Mouse (Mus musculus) G1E (cell line): Measurements from ENCODE around the gene Ndufv2. TPM values are rescaled to one million over a fixed set of nuclear protein-coding genes. Genes with fewer than 3 reads are reported as not detected.
"Not testable (repeated sequence)": the region's sequence is repeated elsewhere in the genome, so short reads cannot be mapped to it uniquely, and the experiment has no call there.

ENCODE experiments used
- ATAC-seq: 2 replicates; pipeline ENCODE4 v1.8.0; 2016; ENCODE audit warnings: mild to moderate bottlenecking; ENCODE audit not compliant: insufficient number of reproducible peaks, poor library complexity, low FRiP score, severe bottlenecking; ENCODE audit errors: extremely low read depth
- DNase-seq: peaks from one replicate; pipeline ENCODE4 v3.0.0; 2012; ENCODE audit warnings: low spot score
- H3K27me3 ChIP-seq: 2 replicates; pipeline ENCODE4 v1.6.1; 2012; ENCODE audit warnings: mild to moderate bottlenecking, low read length, inconsistent platforms; ENCODE audit not compliant: insufficient read depth
- H3K36me3 ChIP-seq: replicated peaks from 2 replicates; pipeline ENCODE3; 2012; ENCODE audit warnings: mild to moderate bottlenecking, inconsistent platforms
- H3K4me1 ChIP-seq: 2 replicates; pipeline ENCODE4 v1.6.1; 2012; ENCODE audit warnings: low read depth, low read length, inconsistent platforms, mixed read lengths; ENCODE audit not compliant: insufficient read depth
- H3K4me3 ChIP-seq: 2 replicates; pipeline ENCODE4 v1.5.1; 2012; ENCODE audit warnings: low read depth, mild to moderate bottlenecking, inconsistent platforms, low read length, moderate library complexity, mixed read lengths
- H3K9me3 ChIP-seq: replicated peaks from 2 replicates; pipeline ENCODE4 v1.6.1; 2012; ENCODE audit warnings: inconsistent platforms
- CTCF ChIP-seq: IDR thresholded peaks from 2 replicates; pipeline ENCODE4 v1.5.1; 2012; ENCODE audit warnings: low read depth, low read length, inconsistent platforms, mixed read lengths
- GATA1 ChIP-seq: IDR thresholded peaks from 2 replicates; pipeline ENCODE4 v1.6.1; 2012; ENCODE audit warnings: borderline replicate concordance, low read length, inconsistent platforms, mixed read lengths
- GATA2 ChIP-seq: IDR thresholded peaks from 2 replicates; pipeline ENCODE4 v1.6.1; 2012; ENCODE audit warnings: low read depth, low read length, inconsistent platforms, borderline replicate concordance
- POLR2AphosphoS5 ChIP-seq: IDR thresholded peaks from 2 replicates; pipeline ENCODE4 v1.6.1; 2012; ENCODE audit warnings: low read depth, low read length, inconsistent platforms; ENCODE audit not compliant: insufficient replicate concordance
- TAL1 ChIP-seq: conservative IDR thresholded peaks from 2 replicates; pipeline ENCODE4 v1.6.1; 2012; ENCODE audit warnings: low read depth, low read length, inconsistent platforms, mixed read lengths
- polyA plus RNA-seq: library from polyadenylated mRNA; stranded (reverse); fragments of >175 nt; gene quantifications from 2 replicates; pipeline ENCODE4 v1.2.3, GENCODE M21; 2012
- total RNA-seq, 2 experiments: library from RNA; stranded (forward) in 1 of 2; stranded (reverse) in 1 of 2; fragments of 200-1000 nt in 1 of 2; fragments of >200 nt in 1 of 2; fragmentation: Nextera tagmentation in 1 of 2; gene quantifications; 2 replicates each; pipeline ENCODE4 v1.2.3; 2014 to 2017

Ndufv2 gene
- total and polyA plus RNA-seq, 3 experiments, result 115 to 216 (median 133) TPM

GRCm38 (mm10) chr17:66076174-66076927 lies 25.0 kb downstream of the Ndufv2 start:
- H3K9me3 ChIP-seq, result no peaks in the 10 kb centered on the region
- no peak for DNase-seq
- H3K36me3 ChIP-seq, result peaks cover 39% of the 10 kb centered on the region
- TF ChIP-seq GATA2 (no peak), GATA1 (no peak), POLR2AphosphoS5 (no peak), CTCF (no peak), TAL1 (no peak)
- H3K4me1 ChIP-seq, result peaks cover 38% of the 10 kb centered on the region
- no peaks in the 10 kb centered on the region for H3K27me3 ChIP-seq
- peak overlapping the region; percentile 98 for H3K4me3 ChIP-seq
- peak; percentile 6; the same call in 1 of the 2 replicates for ATAC-seq

DNA sequence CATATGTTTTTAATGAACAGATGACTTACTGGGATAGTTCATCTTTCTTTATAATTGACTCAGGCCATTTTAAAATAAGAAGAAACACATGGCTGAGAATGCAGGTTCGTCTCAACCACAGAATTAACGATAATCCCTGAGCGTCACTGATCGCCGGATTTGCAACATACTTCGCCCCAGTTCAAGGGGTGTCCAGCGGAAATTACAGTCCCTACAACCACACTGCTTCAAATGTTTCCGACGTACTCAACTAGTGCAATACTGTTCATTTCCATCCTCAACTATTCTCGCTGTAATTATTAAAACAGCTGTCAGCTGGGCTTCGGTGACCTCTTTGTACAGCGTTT lies 25.6 kb downstream of the Ndufv2 start:
- ATAC-seq (no peak), DNase-seq (no peak)
- H3K4me1 ChIP-seq, result peaks cover 36% of the 10 kb centered on the region
- H3K9me3 ChIP-seq, result no peaks in the 10 kb centered on the region
- H3K4me3 ChIP-seq, result peak overlapping the region; percentile 98
- TF ChIP-seq GATA1 (no peak), CTCF (no peak), POLR2AphosphoS5 (no peak), TAL1 (no peak), GATA2 (no peak)
- no peaks in the 10 kb centered on the region for H3K27me3 ChIP-seq
- H3K36me3 ChIP-seq, result peaks cover 33% of the 10 kb centered on the region

- DNase-seq (no peak), ATAC-seq (no peak)
- peaks cover 33% of the 10 kb centered on the region for H3K4me1 ChIP-seq
- peaks cover 16% of the 10 kb centered on the region for H3K36me3 ChIP-seq
- TF ChIP-seq CTCF (no peak), GATA2 (no peak), GATA1 (no peak), TAL1 (no peak), POLR2AphosphoS5 (no peak)
- no peaks in the 10 kb centered on the region for H3K27me3 ChIP-seq
- H3K9me3 ChIP-seq, result no peaks in the 10 kb centered on the region
- H3K4me3 ChIP-seq, result no peak overlapping the region
Measured at GRCm38 (mm10) chr17:66073971-66074370, 27.4 kb downstream of the Ndufv2 start.

DNA sequence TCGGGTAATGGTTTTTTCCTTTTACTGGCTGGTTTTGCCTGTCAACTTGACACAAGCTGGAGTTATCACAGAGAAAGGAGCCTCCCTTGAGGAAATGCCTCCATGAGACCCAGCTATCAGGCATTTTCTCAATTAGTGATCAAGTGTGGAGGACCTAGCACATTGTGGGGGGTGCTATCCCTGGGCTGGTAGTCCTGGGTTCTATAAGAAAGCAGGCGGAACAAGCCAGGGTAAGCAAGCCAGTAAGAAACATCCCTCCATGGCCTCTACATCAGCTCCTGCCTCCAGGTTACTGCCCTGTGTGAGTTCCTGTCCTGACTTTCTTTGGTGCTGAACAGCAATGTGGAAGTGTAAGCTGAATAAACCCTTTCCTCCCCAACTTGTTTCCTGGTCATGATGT lies 32.3 kb downstream of the Ndufv2 start:
- not testable (repeated sequence) for H3K4me3 ChIP-seq, ATAC-seq, H3K9me3 ChIP-seq, H3K27me3 ChIP-seq, DNase-seq
- Histone ChIP-seq H3K36me3 (peaks cover 22% of the 10 kb centered on the region), H3K4me1 (peaks cover 11% of the 10 kb centered on the region)

DNA sequence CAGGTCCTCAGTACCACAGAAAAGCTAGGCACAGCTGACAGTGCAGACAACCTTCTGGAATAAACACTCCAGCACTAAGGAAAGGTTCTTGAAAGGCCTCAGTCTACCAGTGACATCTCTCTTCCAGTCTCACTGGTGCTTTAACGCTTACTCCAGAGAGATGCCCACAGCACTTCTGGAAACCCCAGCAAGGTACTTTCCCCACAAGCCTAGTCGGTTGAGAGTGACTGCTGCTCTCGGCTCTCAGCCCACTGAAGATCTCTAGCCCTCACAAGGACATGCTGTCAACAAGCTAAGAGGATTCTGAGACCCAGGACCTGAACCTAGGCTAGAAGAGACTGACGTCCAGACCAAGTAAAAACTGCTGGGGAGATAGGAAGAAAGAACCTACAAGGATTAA lies 36.2 kb downstream of the Ndufv2 start:
- DNase-seq (no peak), ATAC-seq (no peak)
- no peaks in the 10 kb centered on the region for H3K9me3 ChIP-seq
- H3K4me1 ChIP-seq, result peaks cover 6% of the 10 kb centered on the region
- no peaks in the 10 kb centered on the region for H3K27me3 ChIP-seq
- H3K36me3 ChIP-seq, result peaks cover 16% of the 10 kb centered on the region
- no peak overlapping the region for H3K4me3 ChIP-seq
- TF ChIP-seq POLR2AphosphoS5 (no peak), GATA1 (no peak), CTCF (no peak), GATA2 (no peak), TAL1 (no peak)

GRCm38 (mm10) chr17:66061241-66061938 lies 40.0 kb downstream of the Ndufv2 start:
- no peak overlapping the region for H3K4me3 ChIP-seq
- peaks cover 16% of the 10 kb centered on the region for H3K36me3 ChIP-seq
- DNase-seq (no peak), ATAC-seq (no peak)
- H3K9me3 ChIP-seq, result no peaks in the 10 kb centered on the region
- no peaks in the 10 kb centered on the region for H3K27me3 ChIP-seq
- TF ChIP-seq CTCF (no peak), TAL1 (no peak), GATA1 (no peak), POLR2AphosphoS5 (no peak), GATA2 (no peak)
- H3K4me1 ChIP-seq, result peaks cover 5% of the 10 kb centered on the region

- no peaks in the 10 kb centered on the region for H3K27me3 ChIP-seq
Measured at GRCm38 (mm10) chr17:66058160-66058559, 43.2 kb downstream of the Ndufv2 start.

More at GRCm38 (mm10) chr17:66058160-66058559, 43.2 kb downstream of the Ndufv2 start:
- Histone ChIP-seq H3K36me3 (peaks cover 7% of the 10 kb centered on the region), H3K4me3 (no peak overlapping the region), H3K4me1 (peaks cover 13% of the 10 kb centered on the region), H3K9me3 (no peaks in the 10 kb centered on the region)
- no peak for DNase-seq
- TF ChIP-seq CTCF (no peak), GATA1 (no peak), POLR2AphosphoS5 (no peak), TAL1 (no peak), GATA2 (no peak)
- no peak for ATAC-seq
